Mouse (Mus musculus): ENCODE data around the gene Pafah2.
A peak's percentile ranks its signal among the peaks of the same experiment; 100 is the strongest.

DNA sequence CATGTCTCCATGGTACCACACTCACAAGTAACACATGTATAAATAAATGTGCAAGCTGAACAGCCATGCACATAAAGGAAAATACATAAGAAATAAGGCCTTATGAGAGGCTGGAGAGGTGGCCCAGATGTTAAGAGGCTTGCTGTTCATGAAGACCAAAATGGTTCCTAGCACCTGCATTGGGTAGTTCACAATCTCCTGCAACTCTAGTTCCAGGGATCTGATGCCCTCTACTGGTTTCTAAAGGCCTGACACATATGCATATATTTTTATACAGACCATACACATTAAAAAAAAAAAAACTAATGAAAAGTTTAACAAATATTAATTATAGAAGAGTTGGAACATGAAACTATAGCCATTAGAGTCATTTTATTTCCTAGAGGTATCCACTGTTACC, 75.3 kb downstream of the Pafah2 start:
- TF ChIP-seq CTCF (conservative IDR thresholded peaks at IDR 0.05; ENCODE audit: low read length) (peak; percentile 38), POU5F1 (IDR thresholded peaks at IDR 0.05; ENCODE audit: borderline replicate concordance, low read length) (no peak)

Data from E14TG2a.4 (cell line).